In genomic region chr5:110503361-110503760, GRCm38 (mm10) we compare ENCODE assay signal across 22 mouse cellular contexts. TPM values are rescaled to one million over a fixed set of nuclear protein-coding genes. Genes with fewer than 3 reads are reported as not detected.
DNase-seq lines count a peak whose midpoint lies in the region; ATAC-seq lines count a peak whose summit lies in the region.
"Had no signal": no experiment of that assay in that cellular context is flagged by ENCODE, and none has a peak within 500 bp of the region (broad histone marks: within the 10 kb centered on the region; RNA-seq: fewer than 3 reads in every experiment).

No protein-coding gene starts in this region.

- H3K4me3 ChIP-seq in midbrain, embryonic 11.5 days (ENCODE audit: low read depth, low read length) = no peak overlapping the region
- H3K4me3 ChIP-seq in midbrain, embryonic 15.5 days = no peak overlapping the region
- H3K4me3 ChIP-seq in liver, embryonic 11.5 days (ENCODE audit: low read depth, low read length) = no peak overlapping the region
- no peak overlapping the region for H3K4me3 ChIP-seq in embryonic facial prominence, embryonic 10.5 days

- no peaks in the 10 kb centered on the region for H3K36me3 ChIP-seq in midbrain, embryonic 11.5 days (ENCODE audit: control insufficient read depth, insufficient read depth, low read length)
- no peaks in the 10 kb centered on the region for H3K36me3 ChIP-seq in midbrain, embryonic 15.5 days (replicated peaks)
- H3K36me3 ChIP-seq in liver, embryonic 11.5 days (ENCODE audit: control insufficient read depth, insufficient read depth, low read length) = no peaks in the 10 kb centered on the region
- H3K36me3 ChIP-seq in embryonic facial prominence, embryonic 10.5 days (replicated peaks) = no peaks in the 10 kb centered on the region
- H3K36me3 ChIP-seq: G1E had no signal

- H3K4me1 ChIP-seq in midbrain, embryonic 11.5 days (ENCODE audit: control insufficient read depth, insufficient read depth, low read length) = no peaks in the 10 kb centered on the region
- H3K4me1 ChIP-seq in midbrain, embryonic 15.5 days = peaks cover 7% of the 10 kb centered on the region; the same call in 1 of the 2 replicates
- H3K4me1 ChIP-seq in liver, embryonic 11.5 days (replicated peaks; ENCODE audit: control insufficient read depth, insufficient read depth, low read length) = no peaks in the 10 kb centered on the region
- peaks cover 17% of the 10 kb centered on the region for H3K4me1 ChIP-seq in embryonic facial prominence, embryonic 10.5 days

- ATAC-seq in midbrain, embryonic 11.5 days (ENCODE audit: low FRiP score) = no peak
- no peak for ATAC-seq in midbrain, embryonic 15.5 days (replicated peaks)
- no peak for ATAC-seq in liver, embryonic 11.5 days (replicated peaks; ENCODE audit: low FRiP score)
- ATAC-seq: activated CD4-positive, CD25-positive, alpha-beta regulatory T cell, adult 4 months; CD4-positive, CD25-positive, alpha-beta regulatory T cell, adult 4 months; Patski had no signal

- no peaks in the 10 kb centered on the region for H3K9me3 ChIP-seq in midbrain, embryonic 11.5 days (ENCODE audit: control insufficient read depth, low read length)
- no peaks in the 10 kb centered on the region for H3K9me3 ChIP-seq in midbrain, embryonic 15.5 days
- H3K9me3 ChIP-seq in liver, embryonic 11.5 days (ENCODE audit: control insufficient read depth, low read length) = no peaks in the 10 kb centered on the region
- H3K9me3 ChIP-seq in embryonic facial prominence, embryonic 10.5 days = no peaks in the 10 kb centered on the region
- H3K9me3 ChIP-seq: G1E had no signal

- H3K27me3 ChIP-seq in midbrain, embryonic 11.5 days (ENCODE audit: control insufficient read depth, insufficient read depth, low read length) = no peaks in the 10 kb centered on the region
- no peaks in the 10 kb centered on the region for H3K27me3 ChIP-seq in midbrain, embryonic 15.5 days (replicated peaks)
- H3K27me3 ChIP-seq in liver, embryonic 11.5 days (replicated peaks; ENCODE audit: control insufficient read depth, insufficient read depth, low read length) = peaks cover 2% of the 10 kb centered on the region
- H3K27me3 ChIP-seq in embryonic facial prominence, embryonic 10.5 days (replicated peaks; ENCODE audit: low read depth, poor library complexity, severe bottlenecking) = peaks cover 18% of the 10 kb centered on the region; the same call in 1 of the 2 replicates

- H3K27ac ChIP-seq in midbrain, embryonic 11.5 days (ENCODE audit: low read depth, low read length) = no peak overlapping the region
- H3K27ac ChIP-seq in midbrain, embryonic 15.5 days = no peak overlapping the region
- H3K27ac ChIP-seq in liver, embryonic 11.5 days (ENCODE audit: low read depth, low read length) = no peak overlapping the region
- H3K27ac ChIP-seq in embryonic facial prominence, embryonic 10.5 days (replicated peaks) = no peak overlapping the region

- H3K4me2 ChIP-seq in midbrain, embryonic 11.5 days = no peak overlapping the region
- H3K4me2 ChIP-seq in midbrain, embryonic 15.5 days = no peak overlapping the region
- H3K4me2 ChIP-seq in liver, embryonic 11.5 days = no peak overlapping the region

- H3K9ac ChIP-seq in midbrain, embryonic 11.5 days (ENCODE audit: low read length) = no peak overlapping the region
- no peak overlapping the region for H3K9ac ChIP-seq in midbrain, embryonic 15.5 days
- H3K9ac ChIP-seq in liver, embryonic 11.5 days (ENCODE audit: low read depth, low read length) = no peak overlapping the region

- peak; percentile 35 for DNase-seq in midbrain, embryonic 11.5 days (ENCODE audit: low spot score, missing footprints)
- peak; percentile 50 for DNase-seq in 3T3-L1 (ENCODE audit: low read depth, low spot score)
- peak; percentile 63 for DNase-seq in 416B (ENCODE audit: low read depth)
- no peak for DNase-seq in liver, embryonic 11.5 days (ENCODE audit: low spot score)
- DNase-seq in embryonic facial prominence, embryonic 10.5 days (ENCODE audit: low spot score) = no peak
- DNase-seq: adrenal gland, adult 2 months; adrenal gland, adult 8-10 months; adrenal gland, postnatal 10 days; adrenal gland, postnatal 14 days; adrenal gland, postnatal 25 days; adrenal gland, postnatal 36 days; B cell, adult 2 months; cerebellum, adult 11 months; cerebellum, adult 11-12 months; cerebellum, adult 18-20 months; cerebellum, adult 2 months; cerebellum, adult 8-10 months had no signal

- 94% methylated on average over 3 of the region's 3 CpGs for WGBS in midbrain, embryonic 11.5 days
- 91% methylated on average over 3 of the region's 3 CpGs for WGBS in midbrain, embryonic 15.5 days
- WGBS in liver, embryonic 11.5 days = 79% methylated on average over 3 of the region's 3 CpGs
- 92% methylated on average over 3 of the region's 3 CpGs for WGBS in embryonic facial prominence, embryonic 10.5 days

RNA-seq across cellular contexts. Expression of gene Galnt9, which starts 40.8 kb away (rescaled TPM):
- 5.0 and 5.8 TPM in 2 replicates for polyA plus RNA-seq in midbrain, embryonic 11.5 days (2014; fragmentation: Nextera tagmentation; extraction: Ambion mirVana)
- polyA plus RNA-seq in midbrain, embryonic 15.5 days (2015; fragmentation: Nextera tagmentation; extraction: Ambion mirVana) = 26.7 and 26.8 TPM in 2 replicates
- polyA plus RNA-seq in liver, embryonic 11.5 days (2014; fragmentation: Nextera tagmentation; extraction: Ambion mirVana) = 0.07 TPM in 1 of 2 replicates, not detected in the other
- polyA plus RNA-seq in embryonic facial prominence, embryonic 10.5 days (2016; fragmentation: Nextera tagmentation; extraction: Ambion mirVana) = 1.5 and 2.1 TPM in 2 replicates
- polyA plus RNA-seq: G1E, Patski had no signal

RNA-seq across cellular contexts. Expression of gene Fbrsl1, which starts 55.1 kb away (rescaled TPM):
- 11.3 and 14.9 TPM in 2 replicates for polyA plus RNA-seq in midbrain, embryonic 11.5 days (2014; fragmentation: Nextera tagmentation; extraction: Ambion mirVana)
- polyA plus RNA-seq in midbrain, embryonic 15.5 days (2015; fragmentation: Nextera tagmentation; extraction: Ambion mirVana) = 24.2 and 25.9 TPM in 2 replicates
- 12.9 and 13.8 TPM in 2 replicates for polyA plus RNA-seq in liver, embryonic 11.5 days (2014; fragmentation: Nextera tagmentation; extraction: Ambion mirVana)
- 21.5 and 23.5 TPM in 2 replicates for polyA plus RNA-seq in embryonic facial prominence, embryonic 10.5 days (2016; fragmentation: Nextera tagmentation; extraction: Ambion mirVana)

Comparison
In these comparisons a context has a peak if more than half of its experiments do, and no peak if none do; other contexts are left out.
1. DNase-seq: peak in midbrain, embryonic 11.5 days (single experiment), 3T3-L1 (single experiment) and 416B (single experiment); none in liver, embryonic 11.5 days (single experiment) and embryonic facial prominence, embryonic 10.5 days (single experiment).